Mouse (Mus musculus): Measurements from ENCODE around the gene 2310039H08Rik. TPM values are rescaled to one million over a fixed set of nuclear protein-coding genes. Genes with fewer than 3 reads are reported as not detected.

Gene 2310039H08Rik
- 38.8 and 48.8 TPM in 2 replicates for polyA plus RNA-seq (2012; rRNA removed)

- peak; percentile 78 for DNase-seq (ENCODE audit: low spot score)
Observed at GRCm38 (mm10) chr17:46772404-46773277, at the start of gene 2310039H08Rik. Gene 2310039H08Rik (plus strand): TSS chr17:46772635.

- no peak for DNase-seq (ENCODE audit: low spot score)
Observed at GRCm38 (mm10) chr17:46724477-46725084, 47.9 kb upstream of the 2310039H08Rik start.

DNA sequence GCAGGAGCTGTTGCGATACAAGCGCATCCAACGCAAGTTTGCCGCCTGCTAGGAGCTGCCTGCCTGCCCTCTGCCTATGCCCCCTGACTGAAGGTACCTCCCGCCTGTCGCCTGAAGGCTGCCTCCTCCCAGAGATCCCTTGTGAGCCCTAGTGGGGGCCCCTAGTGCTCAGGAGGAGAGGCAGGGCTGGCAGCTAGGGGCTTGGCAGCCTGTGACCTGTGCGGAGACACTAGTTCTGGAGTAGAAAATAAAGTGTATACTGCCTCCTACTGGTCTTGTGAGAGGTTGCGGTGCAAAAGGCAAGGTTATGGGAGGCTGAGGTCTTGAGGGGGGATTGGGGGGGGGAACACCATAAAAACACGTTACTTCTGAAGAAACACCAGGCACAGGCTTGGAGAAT lies 47.2 kb upstream of the 2310039H08Rik start:
- no peak for DNase-seq (ENCODE audit: low spot score)

DNA sequence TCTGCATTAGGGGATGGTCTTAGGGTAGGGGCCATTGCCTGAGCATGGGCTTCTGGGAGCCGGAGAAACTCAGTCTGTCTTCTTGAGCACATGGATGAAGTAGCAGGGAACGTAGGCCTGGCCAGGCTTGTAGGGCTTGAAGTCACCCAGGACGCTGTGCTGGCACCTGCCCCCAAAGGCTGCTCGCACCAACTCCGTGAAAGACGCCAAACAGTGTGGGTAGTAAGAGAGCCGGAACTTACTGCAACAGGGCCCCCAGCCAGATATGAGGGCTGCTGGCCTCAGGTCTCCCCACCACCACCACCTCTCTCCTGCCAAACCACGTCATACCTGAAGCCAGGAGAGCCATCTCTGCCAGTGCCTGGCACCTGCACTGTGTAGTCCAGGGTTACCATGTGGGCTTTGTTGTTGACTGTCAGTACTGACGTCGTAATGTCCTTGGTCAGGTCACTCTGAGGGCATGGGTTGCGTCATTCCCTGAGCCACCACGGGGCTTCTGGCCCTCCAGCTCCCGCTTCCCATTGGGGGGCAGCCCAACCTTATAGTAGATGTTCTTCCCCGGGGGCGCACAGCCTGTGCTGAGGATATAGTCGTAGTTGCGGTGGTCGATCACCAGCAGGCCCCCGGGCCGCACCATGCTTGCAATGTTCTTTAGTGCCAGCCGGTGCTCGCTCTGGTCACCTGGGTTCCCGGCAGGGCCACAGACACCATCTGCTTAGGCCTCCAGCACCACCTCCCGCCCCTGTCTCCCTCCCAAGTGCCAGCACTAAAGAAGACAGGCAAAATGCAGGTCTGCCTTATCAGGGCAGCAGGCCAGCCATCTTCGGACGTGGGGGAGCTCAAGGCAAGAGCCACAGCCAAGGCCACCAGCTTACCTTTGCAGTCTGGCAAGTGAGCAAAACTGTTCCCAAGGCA lies 46.4 kb upstream of the 2310039H08Rik start:
- no peak for DNase-seq (ENCODE audit: low spot score)

DNA sequence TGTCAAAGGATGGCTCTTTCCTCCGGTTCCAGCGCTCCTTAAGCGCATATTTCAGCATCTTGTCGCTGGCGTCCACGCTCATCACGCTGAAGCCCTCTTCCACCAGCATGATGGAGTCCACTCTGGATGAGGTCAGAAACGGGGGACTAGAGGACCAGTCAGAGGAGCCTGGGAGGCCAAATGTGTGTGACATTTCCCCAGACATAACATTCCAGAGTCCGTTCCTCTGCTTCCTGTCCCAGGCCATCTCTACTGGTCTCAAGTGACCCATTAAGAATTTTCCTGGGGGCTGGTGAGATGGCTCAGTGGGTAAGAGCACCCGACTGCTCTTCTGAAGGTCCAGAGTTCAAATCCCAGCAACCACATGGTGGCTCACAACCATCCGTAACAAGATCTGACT lies 45.2 kb upstream of the 2310039H08Rik start:
- DNase-seq (ENCODE audit: low spot score): no peak

- no peak for DNase-seq (ENCODE audit: low spot score)
Observed at GRCm38 (mm10) chr17:46728021-46728420, 44.4 kb upstream of the 2310039H08Rik start.

DNA sequence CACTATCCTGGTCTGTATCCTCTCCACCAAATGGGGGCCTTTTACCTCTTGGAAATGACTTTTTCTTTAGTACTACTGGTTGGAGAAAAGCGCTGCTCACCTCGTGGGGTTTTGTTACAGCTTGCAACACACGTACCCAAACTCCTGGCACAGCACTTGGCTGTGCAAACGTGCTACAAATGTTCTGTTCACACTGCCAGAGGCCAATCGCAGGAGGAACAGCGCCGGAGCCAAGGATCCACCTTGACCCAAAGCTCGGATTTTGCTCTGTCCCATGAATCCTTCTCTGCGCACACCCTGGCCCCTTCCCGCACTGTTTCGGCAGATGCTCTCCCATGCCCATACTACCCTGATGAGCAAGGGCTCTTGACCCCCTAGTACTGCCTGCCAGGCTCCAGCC lies 43.9 kb upstream of the 2310039H08Rik start:
- DNase-seq (ENCODE audit: low spot score): no peak

DNA sequence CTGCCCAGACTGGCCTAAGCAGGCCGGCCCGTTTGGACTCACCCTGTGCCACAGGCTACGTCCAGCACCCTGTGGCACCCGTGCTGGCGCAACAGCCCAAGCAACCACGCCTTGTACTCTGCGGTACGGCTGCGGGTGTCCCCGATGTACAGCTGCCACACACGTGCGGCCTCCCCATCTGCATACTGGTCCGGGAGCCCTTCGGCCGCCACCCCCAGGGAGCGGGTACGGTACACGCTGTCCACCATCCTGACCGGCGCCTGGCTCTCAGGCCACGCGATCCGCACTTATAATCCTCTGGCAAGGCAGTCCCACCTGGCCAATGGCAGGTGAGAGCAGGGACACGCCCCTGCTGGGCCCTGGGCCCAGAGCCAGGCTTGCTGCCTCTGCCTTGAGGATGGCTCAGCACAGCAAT lies 43.5 kb upstream of the 2310039H08Rik start, which contains the start of gene Gnmt:
Gene Gnmt, minus strand, starts transcription at position 265 of the 415 bp plus-strand sequence.
- no peak for DNase-seq (ENCODE audit: low spot score)

GRCm38 (mm10) chr17:46734055-46734454 lies 38.4 kb upstream of the 2310039H08Rik start:
- DNase-seq (ENCODE audit: low spot score): no peak

DNA sequence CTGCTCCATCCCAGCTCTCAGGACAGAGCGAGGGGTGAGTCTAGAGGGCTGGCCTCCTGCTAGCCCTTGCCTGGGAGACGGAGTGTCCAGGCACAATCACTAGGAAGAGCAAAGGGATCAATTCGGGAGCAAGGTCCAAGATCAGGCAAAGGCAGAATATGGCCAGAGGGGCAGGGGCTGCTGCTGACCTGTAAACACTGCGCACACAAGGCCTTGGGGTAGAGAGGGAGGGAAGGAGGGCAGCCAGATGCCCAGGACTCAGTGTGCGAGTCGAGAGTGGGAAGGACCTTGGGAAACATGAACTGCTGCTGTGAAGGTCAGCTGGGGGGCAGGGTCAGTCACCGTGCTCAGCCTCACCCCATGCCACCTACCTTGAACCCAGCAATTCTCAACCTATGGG lies 37.1 kb upstream of the 2310039H08Rik start:
- no peak for DNase-seq (ENCODE audit: low spot score)

- DNase-seq (ENCODE audit: low spot score): no peak
Observed at GRCm38 (mm10) chr17:46736160-46736559, 36.3 kb upstream of the 2310039H08Rik start.

DNA sequence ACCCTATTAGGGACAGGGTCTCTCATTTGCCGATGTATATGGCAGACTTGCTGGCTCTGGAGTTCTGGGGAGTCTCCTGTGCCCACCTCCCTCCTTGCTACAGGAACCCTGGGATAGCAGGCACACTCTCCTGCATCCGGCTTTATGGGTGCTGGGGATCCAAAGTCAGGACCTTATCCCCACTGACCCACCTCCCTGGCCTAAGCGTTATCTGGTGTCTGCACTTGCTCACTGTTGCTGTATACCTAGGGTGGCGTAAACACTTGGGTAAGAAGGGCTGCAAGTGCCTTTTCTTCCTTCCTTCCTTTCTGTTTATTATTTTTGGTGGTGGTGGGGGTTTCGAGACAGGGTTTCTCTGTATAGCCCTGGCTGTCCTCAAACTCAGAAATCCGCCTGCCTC lies 31.1 kb upstream of the 2310039H08Rik start:
- no peak for DNase-seq (ENCODE audit: low spot score)

GRCm38 (mm10) chr17:46742986-46743385 lies 29.4 kb upstream of the 2310039H08Rik start:
- DNase-seq (ENCODE audit: low spot score): no peak

DNA sequence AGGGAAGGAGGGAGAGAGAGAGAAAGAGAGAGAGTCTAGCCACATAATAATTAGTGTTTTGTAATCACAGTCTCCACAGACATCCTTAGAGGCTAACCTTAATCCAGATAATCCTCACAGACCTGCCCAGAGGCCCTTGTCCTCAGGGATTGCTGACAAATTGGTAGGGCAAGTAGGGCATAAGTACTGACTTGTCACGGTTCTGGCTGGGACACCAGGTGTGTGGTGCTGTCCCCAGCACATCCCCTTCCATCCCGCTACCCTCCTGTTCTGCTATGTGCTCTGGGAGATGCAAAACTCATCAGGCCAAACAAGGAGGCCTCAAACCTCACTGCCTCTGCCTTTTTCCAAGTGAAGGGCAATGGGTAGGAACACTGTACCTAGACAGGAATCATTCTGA lies 26.9 kb upstream of the 2310039H08Rik start:
- DNase-seq (ENCODE audit: low spot score): no peak

DNA sequence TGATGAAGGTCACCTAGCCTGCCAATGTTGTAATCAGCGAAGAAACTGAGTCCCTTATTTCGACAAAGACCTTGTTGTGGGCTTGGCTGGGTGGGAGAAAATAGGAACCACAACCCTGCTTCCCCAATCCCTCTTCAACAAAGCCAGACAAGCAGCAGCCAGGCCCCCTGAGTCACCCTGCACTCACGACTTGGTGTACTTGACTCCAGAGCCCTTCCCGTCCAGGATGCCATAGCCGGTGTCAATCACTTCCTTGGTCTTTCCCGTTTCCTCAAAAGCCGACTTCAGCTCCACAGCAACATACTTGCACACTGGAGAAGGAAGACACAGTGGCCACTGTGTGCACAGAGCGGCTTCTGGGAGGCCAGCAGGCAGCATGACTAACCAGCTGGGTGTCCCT lies 25.2 kb upstream of the 2310039H08Rik start:
- no peak for DNase-seq (ENCODE audit: low spot score)

DNA sequence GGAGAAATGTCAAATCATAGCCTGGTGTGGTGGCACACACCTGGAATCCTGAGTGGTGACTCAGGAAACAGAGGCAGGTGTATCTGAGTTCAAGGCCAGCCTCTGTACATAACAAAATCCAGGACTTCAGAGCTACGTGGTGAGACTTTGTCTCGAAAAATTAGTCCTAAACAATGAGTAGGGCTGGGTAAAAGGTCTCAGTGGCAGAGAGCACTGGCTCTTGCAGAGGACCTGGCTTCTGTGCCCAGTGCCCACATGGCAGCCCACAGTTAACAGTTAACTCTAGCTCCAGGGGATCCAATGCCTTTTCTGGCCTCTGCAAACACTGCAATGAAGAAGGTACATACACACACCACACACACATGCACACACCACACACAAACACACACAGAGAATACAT lies 24.6 kb upstream of the 2310039H08Rik start:
- DNase-seq (ENCODE audit: low spot score): no peak

DNA sequence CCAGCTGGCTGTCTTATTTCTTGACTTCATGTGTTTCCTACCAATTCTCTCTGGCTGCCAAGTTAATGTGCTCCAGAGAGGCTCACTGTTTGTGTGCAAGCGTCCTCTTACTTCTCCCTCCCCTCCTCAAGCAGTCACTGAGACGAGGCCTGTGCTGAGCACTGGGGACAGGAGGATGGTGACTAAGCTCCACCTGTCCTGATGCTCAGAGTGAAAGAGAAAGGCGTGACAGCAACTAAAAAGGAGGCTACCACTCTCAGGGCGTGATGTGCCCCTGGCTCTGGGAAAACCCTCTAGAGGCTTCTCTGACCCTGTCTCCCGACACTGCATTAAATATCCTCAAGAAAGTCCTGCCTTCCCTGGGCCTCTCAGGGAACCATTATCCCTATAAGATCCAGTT lies 23.2 kb upstream of the 2310039H08Rik start:
- DNase-seq (ENCODE audit: low spot score): no peak

DNA sequence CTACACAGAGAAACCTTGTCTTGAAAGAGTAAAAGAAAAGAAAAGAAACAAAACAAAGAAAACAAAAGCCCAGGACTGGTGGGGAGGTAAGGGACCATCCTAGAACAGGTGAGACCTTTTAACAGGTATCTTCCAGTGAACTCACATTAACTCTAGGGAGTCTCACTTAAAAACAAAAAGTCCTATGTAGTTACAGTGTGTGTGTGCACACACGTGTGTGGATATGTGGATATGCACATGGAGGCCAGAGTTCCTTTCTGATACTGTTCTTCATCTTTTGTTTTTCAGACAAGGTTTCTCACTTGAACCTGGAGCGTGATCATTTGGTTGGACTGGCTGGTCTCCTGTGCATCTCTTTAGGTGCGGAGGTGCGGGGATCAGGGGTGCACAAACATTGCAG lies 21.9 kb upstream of the 2310039H08Rik start:
- no peak for DNase-seq (ENCODE audit: low spot score)

DNA sequence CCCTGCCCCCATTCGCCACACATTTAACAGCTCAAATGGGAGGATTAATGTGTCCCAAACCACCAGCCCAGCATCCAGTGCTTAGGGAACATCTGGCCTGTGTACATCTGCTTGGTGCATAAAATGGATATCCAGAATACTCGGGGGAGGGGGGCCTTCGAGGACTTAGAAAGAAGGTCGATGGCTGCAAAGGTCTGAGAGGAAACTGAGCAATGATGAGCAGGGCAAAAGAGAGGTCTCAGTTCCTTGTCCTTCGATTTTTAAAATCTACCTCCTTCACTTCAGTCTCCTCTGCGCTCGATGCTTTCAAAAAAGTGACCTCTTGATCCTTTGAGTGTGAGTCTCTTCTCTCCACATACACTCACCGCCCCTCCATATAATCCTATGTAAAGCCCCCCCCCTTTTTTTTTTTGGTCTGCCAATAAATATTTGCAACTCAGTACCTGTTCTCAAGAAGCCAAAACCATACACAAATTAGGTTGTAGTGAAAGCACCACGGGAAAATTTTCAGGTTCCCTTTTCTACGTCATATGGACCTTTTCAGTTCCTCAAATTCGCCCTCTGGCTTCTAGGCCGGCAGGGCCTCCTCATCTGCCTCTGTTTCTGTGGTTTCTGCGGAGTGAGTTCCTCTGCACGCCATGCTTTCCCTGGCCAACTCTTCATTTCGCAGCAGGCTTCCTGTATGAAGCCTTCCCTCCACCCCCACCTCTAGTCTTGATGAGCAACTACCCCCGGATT lies 21.2 kb upstream of the 2310039H08Rik start:
- no peak for DNase-seq (ENCODE audit: low spot score)

- DNase-seq (ENCODE audit: low spot score): peak; percentile 86
Observed at GRCm38 (mm10) chr17:46751794-46752556, 20.5 kb upstream of the 2310039H08Rik start, which contains the start of gene Cnpy3. Gene Cnpy3 (minus strand): TSS chr17:46752214.
